Mouse (Mus musculus): Measurements from ENCODE around the gene Fkbp1b. TPM values are rescaled to one million over a fixed set of nuclear protein-coding genes. Genes with fewer than 3 reads are reported as not detected.

The Fkbp1b gene
- polyA plus RNA-seq, 1 experiment from 2014 or later, result 17.4 TPM

DNA sequence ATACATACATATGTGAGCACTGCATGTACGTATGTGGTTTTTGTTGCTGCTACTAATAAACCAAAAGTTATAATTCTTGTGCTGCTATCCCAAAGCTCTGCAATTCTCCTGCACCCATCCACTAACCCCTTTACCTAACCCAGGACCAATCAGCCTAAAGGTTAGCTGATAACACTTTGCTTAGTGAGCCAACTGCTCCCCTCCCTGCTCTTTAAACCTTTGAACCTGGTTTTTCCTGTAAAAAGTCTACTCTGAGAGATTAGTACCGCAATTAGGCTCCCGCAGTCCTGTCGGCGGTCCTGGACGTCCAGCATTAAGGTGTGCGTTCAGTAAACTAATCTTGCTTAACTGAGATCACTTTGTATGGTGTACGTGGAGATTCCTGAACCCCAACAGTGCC lies 34.2 kb upstream of the Fkbp1b start:
- 75% methylated on average over 8 of the region's 8 CpGs for WGBS
- Histone ChIP-seq H3K9ac (replicated peaks; ENCODE audit: low read depth, low read length) (no peak overlapping the region), H3K27ac (ENCODE audit: low read length) (no peak overlapping the region), H3K4me2 (replicated peaks; ENCODE audit: low read depth, low read length) (no peak overlapping the region), H3K27me3 (ENCODE audit: control insufficient read depth, insufficient read depth, low read length) (no peaks in the 10 kb centered on the region), H3K36me3 (ENCODE audit: control insufficient read depth, insufficient read depth, low read length) (peaks cover 3% of the 10 kb centered on the region; the same call in 1 of the 2 replicates), H3K4me1 (ENCODE audit: control insufficient read depth, insufficient read depth, low read length) (peaks cover 3% of the 10 kb centered on the region; the same call in 1 of the 2 replicates), H3K4me3 (ENCODE audit: low read depth, low read length) (no peak overlapping the region), H3K9me3 (ENCODE audit: control insufficient read depth, low read depth, low read length) (no peaks in the 10 kb centered on the region)
- ATAC-seq (ENCODE audit: insufficient number of reproducible peaks, insufficient read depth, low FRiP score, low read depth), result no peak

DNA sequence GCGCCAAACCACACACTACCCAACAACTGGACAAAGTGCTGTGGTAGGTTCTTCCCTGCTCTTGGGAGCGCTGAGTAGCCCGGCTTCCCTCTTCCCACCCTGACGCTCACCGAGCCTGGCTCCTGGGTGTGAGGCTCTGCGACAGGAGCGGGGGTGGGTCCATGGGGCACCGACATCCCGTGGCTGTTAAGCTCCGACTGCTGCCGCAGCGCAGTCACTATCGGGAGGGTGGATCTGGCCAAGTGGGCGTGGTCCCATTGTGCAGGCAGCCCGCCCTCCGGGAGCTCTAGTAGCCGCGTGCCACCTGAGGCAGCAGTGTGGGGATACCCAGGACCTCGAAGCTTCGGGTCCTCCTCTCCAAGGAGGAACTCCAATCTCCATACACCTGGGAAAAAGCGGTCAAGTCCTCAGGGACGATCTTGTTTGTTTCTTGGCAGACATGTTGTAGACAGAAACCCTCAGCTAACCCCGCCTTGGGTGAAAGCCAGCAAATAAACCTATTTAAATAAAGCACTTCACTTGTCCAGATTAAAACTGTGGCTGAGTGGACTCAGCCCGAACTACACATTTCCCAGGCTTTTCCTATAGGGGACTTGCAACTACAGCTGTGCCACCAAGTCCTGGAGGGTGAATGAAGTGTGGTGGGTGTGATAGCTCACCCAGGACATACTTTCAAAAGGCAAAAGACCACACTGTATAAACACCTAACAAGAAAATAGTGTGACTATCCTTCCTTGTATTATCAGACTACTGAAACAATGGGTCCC lies 33.0 kb upstream of the Fkbp1b start, which contains the start of gene Mfsd2b:
Gene Mfsd2b (minus strand): TSS at position 199 of the 767 bp plus-strand sequence.
- Histone ChIP-seq H3K9me3 (ENCODE audit: control insufficient read depth, low read depth, low read length) (no peaks in the 10 kb centered on the region), H3K4me2 (replicated peaks; ENCODE audit: low read depth, low read length) (peak within 1 kb of the TSS; percentile 76), H3K4me3 (ENCODE audit: low read depth, low read length) (peak within 1 kb of the TSS; percentile 28), H3K9ac (replicated peaks; ENCODE audit: low read depth, low read length) (no peak within 1 kb of the TSS; the same call in 1 of the 2 replicates), H3K4me1 (ENCODE audit: control insufficient read depth, insufficient read depth, low read length) (peaks cover 5% of the 10 kb centered on the region; the same call in 1 of the 2 replicates), H3K36me3 (ENCODE audit: control insufficient read depth, insufficient read depth, low read length) (no peaks in the 10 kb centered on the region), H3K27me3 (ENCODE audit: control insufficient read depth, insufficient read depth, low read length) (no peaks in the 10 kb centered on the region), H3K27ac (ENCODE audit: low read length) (no peak within 1 kb of the TSS)
- ATAC-seq (ENCODE audit: insufficient number of reproducible peaks, insufficient read depth, low FRiP score, low read depth), result peak; percentile 89
- 3% methylated on average over 24 of the region's 24 CpGs for WGBS

DNA sequence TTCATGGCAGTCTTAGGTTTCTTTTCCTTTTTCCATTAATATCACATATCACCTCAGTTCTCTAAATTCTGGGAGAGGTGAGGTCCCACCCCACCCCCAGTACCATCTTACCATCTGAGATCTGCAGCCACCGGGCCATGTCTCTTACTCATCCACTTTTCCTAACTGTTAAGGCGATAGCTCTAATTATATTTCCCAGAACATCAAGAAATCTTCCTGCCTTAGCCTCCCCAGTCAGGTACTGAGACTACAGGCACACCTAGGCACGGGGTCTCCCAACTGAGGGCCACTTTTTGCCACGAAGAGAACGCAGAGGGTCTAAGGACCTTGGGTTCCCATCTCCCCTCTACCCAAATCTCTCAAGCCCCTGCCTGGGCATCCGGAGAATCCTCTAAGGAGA lies 32.1 kb upstream of the Fkbp1b start:
- WGBS, result 79% methylated on average over 6 of the region's 6 CpGs
- H3K9ac ChIP-seq (replicated peaks; ENCODE audit: low read depth, low read length), result no peak overlapping the region
- no peak overlapping the region for H3K27ac ChIP-seq (ENCODE audit: low read length)
- ATAC-seq (ENCODE audit: insufficient number of reproducible peaks, insufficient read depth, low FRiP score, low read depth), result no peak
- H3K4me1 ChIP-seq (ENCODE audit: control insufficient read depth, insufficient read depth, low read length), result peaks cover 8% of the 10 kb centered on the region; the same call in 1 of the 2 replicates
- H3K27me3 ChIP-seq (ENCODE audit: control insufficient read depth, insufficient read depth, low read length), result no peaks in the 10 kb centered on the region
- no peaks in the 10 kb centered on the region for H3K9me3 ChIP-seq (ENCODE audit: control insufficient read depth, low read depth, low read length)
- H3K4me2 ChIP-seq (replicated peaks; ENCODE audit: low read depth, low read length), result peak overlapping the region; percentile 76; the same call in 1 of the 2 replicates
- H3K36me3 ChIP-seq (ENCODE audit: control insufficient read depth, insufficient read depth, low read length), result no peaks in the 10 kb centered on the region
- no peak overlapping the region for H3K4me3 ChIP-seq (ENCODE audit: low read depth, low read length)

DNA sequence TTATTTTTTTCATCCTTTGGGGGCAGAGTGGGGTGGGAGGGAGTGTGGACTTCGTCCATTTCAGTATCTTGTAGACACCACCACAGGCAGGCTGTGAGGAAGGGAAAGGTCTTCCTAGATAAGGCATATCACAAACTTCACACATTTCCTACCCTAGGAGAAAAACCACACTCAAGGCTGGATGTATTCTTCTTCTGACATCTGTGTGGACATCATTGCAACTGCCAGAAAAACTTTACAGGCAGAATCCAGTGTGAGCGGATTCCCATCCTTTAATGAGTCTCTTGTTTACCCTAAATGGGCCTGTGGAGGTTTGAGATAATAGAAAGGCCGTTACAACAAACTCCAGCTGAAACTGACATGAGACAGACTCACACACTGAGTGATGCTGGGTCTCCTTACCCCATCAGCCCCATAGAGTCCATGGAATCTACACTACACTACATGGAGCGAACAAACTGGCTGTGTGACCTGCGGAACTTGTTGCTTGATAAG lies 31.6 kb upstream of the Fkbp1b start:
- no peaks in the 10 kb centered on the region for H3K36me3 ChIP-seq (ENCODE audit: control insufficient read depth, insufficient read depth, low read length)
- WGBS, result 68% methylated on average over 5 of the region's 5 CpGs
- H3K9ac ChIP-seq (replicated peaks; ENCODE audit: low read depth, low read length), result no peak overlapping the region
- H3K9me3 ChIP-seq (ENCODE audit: control insufficient read depth, low read depth, low read length), result no peaks in the 10 kb centered on the region
- no peak overlapping the region for H3K4me2 ChIP-seq (replicated peaks; ENCODE audit: low read depth, low read length)
- ATAC-seq (ENCODE audit: insufficient number of reproducible peaks, insufficient read depth, low FRiP score, low read depth), result peak; percentile 28; the same call in 1 of the 2 replicates
- H3K27me3 ChIP-seq (ENCODE audit: control insufficient read depth, insufficient read depth, low read length), result no peaks in the 10 kb centered on the region
- H3K4me1 ChIP-seq (ENCODE audit: control insufficient read depth, insufficient read depth, low read length), result peaks cover 10% of the 10 kb centered on the region; the same call in 1 of the 2 replicates
- H3K4me3 ChIP-seq (ENCODE audit: low read depth, low read length), result no peak overlapping the region
- no peak overlapping the region for H3K27ac ChIP-seq (ENCODE audit: low read length)

- WGBS, result 64% methylated on average over 4 of the region's 4 CpGs
- no peaks in the 10 kb centered on the region for H3K9me3 ChIP-seq (ENCODE audit: control insufficient read depth, low read depth, low read length)
- no peak overlapping the region for H3K9ac ChIP-seq (replicated peaks; ENCODE audit: low read depth, low read length)
- no peak overlapping the region for H3K27ac ChIP-seq (ENCODE audit: low read length)
- H3K4me1 ChIP-seq (ENCODE audit: control insufficient read depth, insufficient read depth, low read length), result peaks cover 11% of the 10 kb centered on the region; the same call in 1 of the 2 replicates
- ATAC-seq (ENCODE audit: insufficient number of reproducible peaks, insufficient read depth, low FRiP score, low read depth), result no peak
- H3K4me3 ChIP-seq (ENCODE audit: low read depth, low read length), result no peak overlapping the region
- H3K27me3 ChIP-seq (ENCODE audit: control insufficient read depth, insufficient read depth, low read length), result no peaks in the 10 kb centered on the region
- H3K4me2 ChIP-seq (replicated peaks; ENCODE audit: low read depth, low read length), result no peak overlapping the region
- no peaks in the 10 kb centered on the region for H3K36me3 ChIP-seq (ENCODE audit: control insufficient read depth, insufficient read depth, low read length)
Measured at GRCm38 (mm10) chr12:4872273-4872672, 30.9 kb upstream of the Fkbp1b start.

- WGBS, result 87% methylated on average over 5 of the region's 5 CpGs
- peaks cover 11% of the 10 kb centered on the region; the same call in 1 of the 2 replicates for H3K4me1 ChIP-seq (ENCODE audit: control insufficient read depth, insufficient read depth, low read length)
- H3K36me3 ChIP-seq (ENCODE audit: control insufficient read depth, insufficient read depth, low read length), result no peaks in the 10 kb centered on the region
- H3K27me3 ChIP-seq (ENCODE audit: control insufficient read depth, insufficient read depth, low read length), result no peaks in the 10 kb centered on the region
- H3K4me2 ChIP-seq (replicated peaks; ENCODE audit: low read depth, low read length), result no peak overlapping the region
- H3K9me3 ChIP-seq (ENCODE audit: control insufficient read depth, low read depth, low read length), result no peaks in the 10 kb centered on the region
- H3K4me3 ChIP-seq (ENCODE audit: low read depth, low read length), result no peak overlapping the region
- no peak overlapping the region for H3K9ac ChIP-seq (replicated peaks; ENCODE audit: low read depth, low read length)
- ATAC-seq (ENCODE audit: insufficient number of reproducible peaks, insufficient read depth, low FRiP score, low read depth), result no peak
- no peak overlapping the region for H3K27ac ChIP-seq (ENCODE audit: low read length)
Measured at GRCm38 (mm10) chr12:4871260-4871659, 29.9 kb upstream of the Fkbp1b start.

- no peaks in the 10 kb centered on the region for H3K36me3 ChIP-seq (ENCODE audit: control insufficient read depth, insufficient read depth, low read length)
- no peak overlapping the region for H3K9ac ChIP-seq (replicated peaks; ENCODE audit: low read depth, low read length)
- H3K4me1 ChIP-seq (ENCODE audit: control insufficient read depth, insufficient read depth, low read length), result peaks cover 14% of the 10 kb centered on the region; the same call in 1 of the 2 replicates
- ATAC-seq (ENCODE audit: insufficient number of reproducible peaks, insufficient read depth, low FRiP score, low read depth), result no peak
- no peak overlapping the region for H3K4me3 ChIP-seq (ENCODE audit: low read depth, low read length)
- H3K27ac ChIP-seq (ENCODE audit: low read length), result no peak overlapping the region
- WGBS, result 81% methylated on average over 8 of the region's 8 CpGs
- H3K4me2 ChIP-seq (replicated peaks; ENCODE audit: low read depth, low read length), result no peak overlapping the region
- no peaks in the 10 kb centered on the region for H3K9me3 ChIP-seq (ENCODE audit: control insufficient read depth, low read depth, low read length)
- H3K27me3 ChIP-seq (ENCODE audit: control insufficient read depth, insufficient read depth, low read length), result no peaks in the 10 kb centered on the region
Measured at GRCm38 (mm10) chr12:4868924-4869323, 27.5 kb upstream of the Fkbp1b start.

DNA sequence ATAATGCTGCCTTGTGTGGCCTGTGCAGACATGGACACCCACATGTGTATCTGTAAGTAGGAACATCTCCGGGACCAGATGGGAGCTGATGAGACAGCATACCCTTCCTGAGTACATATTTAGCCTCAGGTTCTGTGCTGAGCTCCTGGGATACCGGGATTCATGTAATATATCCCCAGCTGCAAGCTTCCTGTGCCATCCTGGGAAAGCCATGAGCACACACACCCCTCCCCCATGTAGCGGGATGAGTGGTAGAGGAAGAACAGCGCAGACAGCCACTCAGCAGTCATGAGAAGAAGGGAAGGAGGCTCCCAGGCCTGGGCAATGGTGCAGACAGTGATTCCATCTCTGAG lies 22.9 kb upstream of the Fkbp1b start:
- no peak for ATAC-seq (ENCODE audit: insufficient number of reproducible peaks, insufficient read depth, low FRiP score, low read depth)
- H3K27ac ChIP-seq (ENCODE audit: low read length), result no peak overlapping the region
- 64% methylated on average over 4 of the region's 4 CpGs for WGBS

More for the DNA sequence above, 22.9 kb upstream of the Fkbp1b start:
- no peak overlapping the region for H3K4me2 ChIP-seq (replicated peaks; ENCODE audit: low read depth, low read length)
- H3K36me3 ChIP-seq (ENCODE audit: control insufficient read depth, insufficient read depth, low read length), result no peaks in the 10 kb centered on the region
- H3K4me1 ChIP-seq (ENCODE audit: control insufficient read depth, insufficient read depth, low read length), result peaks cover 16% of the 10 kb centered on the region
- no peak overlapping the region for H3K9ac ChIP-seq (replicated peaks; ENCODE audit: low read depth, low read length)
- no peaks in the 10 kb centered on the region for H3K9me3 ChIP-seq (ENCODE audit: control insufficient read depth, low read depth, low read length)
- H3K27me3 ChIP-seq (ENCODE audit: control insufficient read depth, insufficient read depth, low read length), result no peaks in the 10 kb centered on the region
- no peak overlapping the region for H3K4me3 ChIP-seq (ENCODE audit: low read depth, low read length)

Data from stomach, embryonic 14.5 days (tissue).